Mouse (Mus musculus): Measurements from ENCODE around the gene Slc22a12.
A peak's percentile ranks its signal among the peaks of the same experiment; 100 is the strongest.

Slc22a12 gene

GRCm38 (mm10) chr19:6516153-6516552 lies 26.7 kb downstream of the Slc22a12 start:
- DNase-seq (ENCODE audit: low read depth, low spot score), result no peak

- DNase-seq (ENCODE audit: low read depth, low spot score), result peak; percentile 61
These were observed 27.4 kb downstream of the Slc22a12 start for GRCm38 (mm10) chr19:6515448-6515847.

GRCm38 (mm10) chr19:6514940-6515339 lies 27.9 kb downstream of the Slc22a12 start:
- DNase-seq (ENCODE audit: low read depth, low spot score), result no peak

- no peak for DNase-seq (ENCODE audit: low read depth, low spot score)
These were observed 29.3 kb downstream of the Slc22a12 start for GRCm38 (mm10) chr19:6513389-6514139.

- DNase-seq (ENCODE audit: low read depth, low spot score), result no peak
These were observed 32.3 kb downstream of the Slc22a12 start for GRCm38 (mm10) chr19:6510546-6510945.

- DNase-seq (ENCODE audit: low read depth, low spot score), result no peak
These were observed 33.0 kb downstream of the Slc22a12 start for GRCm38 (mm10) chr19:6509881-6510280.

GRCm38 (mm10) chr19:6507393-6507792 lies 35.4 kb downstream of the Slc22a12 start:
- no peak for DNase-seq (ENCODE audit: low read depth, low spot score)

- DNase-seq (ENCODE audit: low read depth, low spot score), result no peak
These were observed 38.2 kb downstream of the Slc22a12 start for GRCm38 (mm10) chr19:6504656-6505045.

GRCm38 (mm10) chr19:6503926-6504655 lies 38.7 kb downstream of the Slc22a12 start:
- DNase-seq (ENCODE audit: low read depth, low spot score), result no peak

GRCm38 (mm10) chr19:6502543-6503319 lies 40.1 kb downstream of the Slc22a12 start:
- DNase-seq (ENCODE audit: low read depth, low spot score), result no peak

GRCm38 (mm10) chr19:6502035-6502541 lies 40.7 kb downstream of the Slc22a12 start:
- peak; percentile 22 for DNase-seq (ENCODE audit: low read depth, low spot score)

GRCm38 (mm10) chr19:6500636-6501025 lies 42.2 kb downstream of the Slc22a12 start:
- DNase-seq (ENCODE audit: low read depth, low spot score), result no peak

- DNase-seq (ENCODE audit: low read depth, low spot score), result no peak
These were observed 42.8 kb downstream of the Slc22a12 start for GRCm38 (mm10) chr19:6499860-6500635.

- DNase-seq (ENCODE audit: low read depth, low spot score), result no peak
These were observed 44.3 kb downstream of the Slc22a12 start for GRCm38 (mm10) chr19:6498350-6499131.

GRCm38 (mm10) chr19:6497803-6498202 lies 45.0 kb downstream of the Slc22a12 start:
- no peak for DNase-seq (ENCODE audit: low read depth, low spot score)

- no peak for DNase-seq (ENCODE audit: low read depth, low spot score)
These were observed 45.6 kb downstream of the Slc22a12 start for GRCm38 (mm10) chr19:6497150-6497801.

GRCm38 (mm10) chr19:6496462-6497149 lies 46.2 kb downstream of the Slc22a12 start:
- DNase-seq (ENCODE audit: low read depth, low spot score), result no peak

GRCm38 (mm10) chr19:6495714-6496113 lies 47.1 kb downstream of the Slc22a12 start:
- no peak for DNase-seq (ENCODE audit: low read depth, low spot score)

GRCm38 (mm10) chr19:6494504-6495170 lies 48.2 kb downstream of the Slc22a12 start:
- no peak for DNase-seq (ENCODE audit: low read depth, low spot score)
